Mouse (Mus musculus) heart, postnatal 36 days (tissue): ENCODE results near the gene Nectin2. TPM values are rescaled to one million over a fixed set of nuclear protein-coding genes. Genes with fewer than 3 reads are reported as not detected.

ENCODE experiments used
- DNase-seq, 2 experiments: peaks; one replicate each; pipeline ENCODE4 v3.0.0; 2021 to 2022
- intact Hi-C: fragments of 180-260 bp; cut with DNase I; formaldehyde crosslinking; loops from one replicate; pipeline ENCODE4 v1.15.1; 2025
- total RNA-seq, 2 experiments: library from RNA; stranded (reverse); gene quantifications; 2 replicates each; pipeline ENCODE4 v1.2.3; 2021

Gene Nectin2
- total RNA-seq, 2 experiments from 2014 or later: 33.2 to 41.7 TPM

GRCm38 (mm10) chr7:19671511-19671910, 78.8 kb downstream of the Nectin2 start:
- intact Hi-C loops: no loop called here
- no peak for DNase-seq

DNA sequence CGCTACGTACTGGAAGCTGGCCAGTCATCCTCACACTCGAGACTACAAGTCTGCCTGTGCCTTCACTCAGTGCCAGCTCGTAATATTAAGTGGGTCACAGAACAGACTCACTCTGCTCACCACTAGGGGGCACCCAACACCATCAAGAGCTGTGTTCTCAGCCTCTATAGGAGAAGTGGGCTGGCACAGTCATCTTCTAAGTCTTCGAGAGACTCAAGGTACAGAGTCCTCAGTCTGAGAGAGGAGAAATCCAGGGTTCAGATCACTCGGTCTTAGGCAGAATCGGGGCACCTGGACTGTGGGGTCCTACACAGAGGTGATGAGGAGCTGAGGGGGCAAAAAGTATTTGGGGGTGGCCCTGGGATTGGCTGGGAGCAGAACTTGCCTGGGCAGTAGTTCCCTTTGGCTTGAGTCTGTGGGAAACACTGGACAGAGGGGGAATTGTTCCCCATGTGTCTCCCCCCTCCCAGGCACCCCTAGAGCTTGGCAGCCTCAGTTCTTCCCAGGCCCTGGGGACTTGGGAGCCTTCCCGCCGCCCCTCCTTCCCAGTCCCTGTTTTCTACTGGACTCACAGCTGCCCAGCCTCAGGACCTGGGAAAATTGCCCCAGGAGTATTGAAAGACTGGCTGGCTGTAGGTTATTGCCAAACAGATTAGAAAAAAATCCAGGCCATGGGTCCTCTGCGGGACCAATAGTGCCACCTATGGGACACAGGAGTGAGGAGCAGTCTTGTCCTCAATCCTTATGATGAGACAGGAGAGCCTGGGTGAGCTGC, 81.1 kb downstream of the Nectin2 start:
- DNase-seq: peak; percentile 91 to 92
- intact Hi-C loops: loop anchor here (1.0 to 2.0 kb wide), 4 partner anchors 32 to 122 kb away; no protein-coding TSS in a partner anchor

- intact Hi-C loops: no loop called here
- no peak for DNase-seq
Measured at GRCm38 (mm10) chr7:19667434-19667833, 82.8 kb downstream of the Nectin2 start.

DNA sequence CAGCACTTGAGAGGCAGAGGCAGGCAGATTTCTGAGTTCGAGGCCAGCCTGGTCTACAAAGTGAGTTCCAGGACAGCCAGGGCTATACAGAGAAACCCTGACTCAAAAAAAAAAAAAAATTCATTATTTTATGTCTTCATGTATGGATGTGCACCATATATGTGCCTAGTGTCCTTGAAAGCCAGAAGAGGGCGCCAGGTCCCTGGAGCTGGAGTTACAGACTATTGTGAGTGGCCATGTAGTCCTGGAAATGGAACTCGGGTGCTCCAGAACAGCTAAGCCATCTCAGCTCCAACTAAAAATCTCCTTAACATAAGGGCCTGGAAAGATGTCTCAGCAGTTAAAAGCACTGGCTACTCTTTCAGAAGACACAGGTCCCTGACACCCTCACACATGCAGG, 83.5 kb downstream of the Nectin2 start:
- intact Hi-C loops: no loop called here
- no peak for DNase-seq

Other genes starting within 250 kb of the Nectin2 start
- 1 to 10 TPM; 2.3 to 2.5 TPM for gene Bloc1s3, start 242.1 kb downstream of the Nectin2 start, total RNA-seq
- 10 to 100 TPM; 32.9 to 37.4 TPM for gene Trappc6a, start 242.1 kb downstream of the Nectin2 start, total RNA-seq
- not detected for gene Nkpd1, start 232.6 kb downstream of the Nectin2 start, total RNA-seq
- gene Ppp1r37, start 187.4 kb downstream of the Nectin2 start, total RNA-seq: 10 to 100 TPM; 56.0 to 59.3 TPM
- gene Zfp296, start 173.2 kb downstream of the Nectin2 start, total RNA-seq: under 1 TPM in 1 of 2 experiments, not detected in 1; 0.50 TPM
- gene Gemin7, start 172.9 kb downstream of the Nectin2 start, total RNA-seq: 10 to 100 TPM; 44.1 to 47.8 TPM
- 10 to 100 TPM; 16.0 to 16.8 TPM for gene Clasrp, start 146.0 kb downstream of the Nectin2 start, total RNA-seq
- 1 to 10 TPM; 5.7 to 8.9 TPM for gene Relb, start 121.0 kb downstream of the Nectin2 start, total RNA-seq
- 10 to 100 TPM; 76.4 to 84.1 TPM for gene Clptm1, start 85.5 kb downstream of the Nectin2 start, total RNA-seq
- gene Apoc2, start 72.5 kb downstream of the Nectin2 start, total RNA-seq: not detected
- not detected for gene Gm44805, start 69.1 kb downstream of the Nectin2 start, total RNA-seq
- gene Apoc4, start 69.0 kb downstream of the Nectin2 start, total RNA-seq: not detected
- gene Apoc1, start 57.8 kb downstream of the Nectin2 start, total RNA-seq: 1 to 10 TPM; 1.2 to 3.3 TPM
- gene Apoe, start 51.3 kb downstream of the Nectin2 start, total RNA-seq: 100 to 1,000 TPM; 308 to 344 TPM
- 100 to 1,000 TPM in 1 of 2 experiments, 10 to 100 TPM in 1; 97.7 to 102 TPM for gene Tomm40, start 35.0 kb downstream of the Nectin2 start, total RNA-seq
- gene Bcam, start 20.5 kb upstream of the Nectin2 start, total RNA-seq: 100 to 1,000 TPM; 210 to 232 TPM
- gene Cblc, start 46.3 kb upstream of the Nectin2 start, total RNA-seq: under 1 TPM; 0.75 to 0.81 TPM
- 1 to 10 TPM; 3.5 TPM for gene Bcl3, start 72.3 kb upstream of the Nectin2 start, total RNA-seq
- gene Gm19345, start 101.5 kb upstream of the Nectin2 start, total RNA-seq: not detected
- under 1 TPM in 1 of 2 experiments, not detected in 1; 0.69 TPM for gene Ceacam16, start 110.8 kb upstream of the Nectin2 start, total RNA-seq
- not detected for gene Ceacam19, start 137.5 kb upstream of the Nectin2 start, total RNA-seq
- 10 to 100 TPM; 19.8 to 25.0 TPM for gene Pvr, start 170.7 kb upstream of the Nectin2 start, total RNA-seq
- gene Igsf23, start 200.3 kb upstream of the Nectin2 start, total RNA-seq: 1 to 10 TPM; 1.4 TPM
- not detected for gene Ceacam20, start 214.9 kb upstream of the Nectin2 start, total RNA-seq
- gene Nlrp9b, start 241.0 kb upstream of the Nectin2 start, total RNA-seq: not detected